Mouse (Mus musculus) brain, embryonic 14.5 days (tissue): ENCODE data around the gene Homer1.

Experiments
- CTCF ChIP-seq: fragments of 200-500 bp; IDR thresholded peaks from 2 replicates; pipeline ENCODE4 v1.5.1; 2012; ENCODE audit warnings: inconsistent platforms, mild to moderate bottlenecking, moderate library complexity, borderline replicate concordance; ENCODE audit not compliant: insufficient read depth, insufficient read length; ENCODE audit errors: extremely low read depth
- POLR2A ChIP-seq: fragments of 200-500 bp; IDR thresholded peaks from 2 replicates; pipeline ENCODE4 v1.6.1; 2012; ENCODE audit warnings: mild to moderate bottlenecking, inconsistent platforms, borderline replicate concordance; ENCODE audit not compliant: poor library complexity, insufficient read depth, insufficient read length, severe bottlenecking; ENCODE audit errors: extremely low read depth

- TF ChIP-seq CTCF, result no peak
- no peak for TF ChIP-seq POLR2A
These were observed 118.9 kb downstream of the Homer1 start for GRCm38 (mm10) chr13:93418292-93418691.
